Mouse (Mus musculus) cerebellum, adult 2 months (tissue): Measurements from ENCODE around the gene Adora2a. TPM values are rescaled to one million over a fixed set of nuclear protein-coding genes. Genes with fewer than 3 reads are reported as not detected.
"Not testable (repeated sequence)": the region's sequence is repeated elsewhere in the genome, so short reads cannot be mapped to it uniquely, and the experiment has no call there.

Source experiments
- DNase-seq, 2 experiments: peaks; one replicate each; pipeline ENCODE4 v3.0.0; 2021
- H3K27ac ChIP-seq: fragments of 200-500 bp; 2 replicates; pipeline ENCODE4 v1.5.1; 2012; ENCODE audit warnings: low read length, control low read depth, inconsistent platforms; ENCODE audit not compliant: insufficient read depth
- H3K27me3 ChIP-seq: fragments of 200-500 bp; 2 replicates; pipeline ENCODE4 v1.6.1; 2012; ENCODE audit warnings: inconsistent platforms, mild to moderate bottlenecking, low read length, moderate library complexity; ENCODE audit not compliant: control insufficient read depth, insufficient read depth
- H3K4me1 ChIP-seq: fragments of 200-500 bp; 2 replicates; pipeline ENCODE4 v1.6.1; 2011; ENCODE audit warnings: low read length; ENCODE audit not compliant: control insufficient read depth, insufficient read depth
- H3K4me3 ChIP-seq: fragments of 200-500 bp; replicated peaks from 2 replicates; pipeline ENCODE3; 2011; ENCODE audit warnings: mild to moderate bottlenecking, low read depth, low read length, control low read depth; ENCODE audit not compliant: insufficient read depth
- CTCF ChIP-seq: fragments of 200-500 bp; IDR thresholded peaks from 2 replicates; pipeline ENCODE4 v1.5.1; 2011; ENCODE audit warnings: low read depth, mild to moderate bottlenecking, control low read depth, low read length, moderate library complexity, borderline replicate concordance; ENCODE audit not compliant: insufficient read depth
- POLR2A ChIP-seq: fragments of 200-500 bp; IDR thresholded peaks from 2 replicates; pipeline ENCODE4 v1.6.1; 2011; ENCODE audit warnings: low read length, control low read depth, borderline replicate concordance; ENCODE audit not compliant: insufficient read depth
- WGBS: fragments of 180-500 bp; shearing (Covaris S2); methylation state at CpG from one replicate; pipeline ENCODE4 v1.1.7; 2018; 5-methylcytosine and 5-hydroxymethylcytosine counted together
- polyA plus RNA-seq: library from polyadenylated mRNA; depleted of rRNA; stranded (reverse); fragments of >200 nt; gene quantifications from 2 replicates; pipeline ENCODE4 v1.2.3, GENCODE M21; 2012

Adora2a gene
- polyA plus RNA-seq, 1 experiment, result 2.5 TPM

GRCm38 (mm10) chr10:75291338-75291737 is 25.3 kb upstream of the Adora2a start:
- DNase-seq, result no peak
- 80% methylated on average over 1 of the region's 1 CpGs for WGBS
- no peak overlapping the region for H3K27ac ChIP-seq
- H3K4me1 ChIP-seq, result no peaks in the 10 kb centered on the region
- no peaks in the 10 kb centered on the region for H3K27me3 ChIP-seq
- TF ChIP-seq POLR2A, result no peak
- TF ChIP-seq CTCF, result no peak
- H3K4me3 ChIP-seq, result no peak overlapping the region

DNA sequence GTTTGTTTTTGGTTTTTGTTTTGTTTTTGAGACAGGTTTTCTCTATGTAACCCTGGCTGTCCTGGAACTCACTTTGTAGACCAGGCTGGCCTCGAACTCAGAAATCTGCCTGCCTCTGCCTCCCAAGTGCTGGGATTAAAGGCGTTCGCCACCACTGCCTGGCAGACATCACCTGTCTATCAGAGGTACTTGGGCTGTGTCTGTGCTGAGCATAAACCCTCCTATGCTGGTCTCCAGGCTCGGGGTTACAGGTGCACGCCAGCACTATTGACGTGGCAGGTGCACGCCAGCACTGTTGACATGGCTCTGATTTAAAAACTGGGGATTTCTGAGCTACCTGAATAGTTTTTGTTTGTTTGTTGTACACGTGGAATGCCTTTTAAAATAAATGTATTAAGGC is 24.5 kb upstream of the Adora2a start:
- peak in 1 of 2 experiments; percentile 4 for DNase-seq
- 92% methylated on average over 8 of the region's 8 CpGs for WGBS
- H3K4me3 ChIP-seq, H3K4me1 ChIP-seq, H3K27ac ChIP-seq, H3K27me3 ChIP-seq: not testable (repeated sequence)

GRCm38 (mm10) chr10:75293288-75293687 is 23.4 kb upstream of the Adora2a start:
- H3K4me1 ChIP-seq, result no peaks in the 10 kb centered on the region
- WGBS, result 88% methylated on average over 3 of the region's 3 CpGs
- no peak overlapping the region for H3K4me3 ChIP-seq

GRCm38 (mm10) chr10:75294362-75294761 is 22.3 kb upstream of the Adora2a start:
- TF ChIP-seq CTCF (no peak), POLR2A (no peak)
- peaks cover 2% of the 10 kb centered on the region; the same call in 1 of the 2 replicates for H3K4me1 ChIP-seq
- no peaks in the 10 kb centered on the region for H3K27me3 ChIP-seq
- H3K4me3 ChIP-seq, result no peak overlapping the region
- H3K27ac ChIP-seq, result no peak overlapping the region
- no peak for DNase-seq
- whole genome bisulfite sequencing, result 89% methylated on average over 4 of the region's 4 CpGs

More at GRCm38 (mm10) chr10:75293288-75293687, 23.4 kb upstream of the Adora2a start:
- Histone ChIP-seq H3K27me3 (no peaks in the 10 kb centered on the region), H3K27ac (no peak overlapping the region)
- DNase-seq, result no peak
- no peak for TF ChIP-seq POLR2A
- no peak for TF ChIP-seq CTCF

DNA sequence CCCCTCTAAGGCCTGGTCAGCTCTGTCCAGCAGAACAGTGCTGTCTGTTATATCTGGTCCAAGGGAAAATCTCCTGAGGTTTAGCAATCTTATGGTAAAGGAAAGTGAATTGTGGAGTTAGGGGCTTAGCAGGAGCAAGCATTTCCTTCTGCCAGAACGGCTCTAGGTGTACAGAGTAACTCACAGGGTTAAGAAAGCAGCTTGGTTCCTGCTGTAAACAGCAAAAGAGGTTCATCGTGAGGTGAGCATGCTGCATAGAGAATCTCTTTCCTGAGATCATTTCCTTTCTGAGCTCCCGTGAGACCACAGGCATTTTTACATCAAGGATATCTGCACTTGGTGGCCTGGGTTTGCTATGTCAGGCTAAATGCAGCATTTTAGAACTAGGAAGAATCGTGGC is 21.8 kb upstream of the Adora2a start:
- no peaks in the 10 kb centered on the region for H3K27me3 ChIP-seq
- whole genome bisulfite sequencing, result 89% methylated on average over 4 of the region's 4 CpGs
- H3K4me1 ChIP-seq, result peaks cover 5% of the 10 kb centered on the region; the same call in 1 of the 2 replicates
- TF ChIP-seq POLR2A, result no peak
- no peak for TF ChIP-seq CTCF
- no peak for DNase-seq
- no peak overlapping the region for H3K27ac ChIP-seq
- H3K4me3 ChIP-seq, result no peak overlapping the region

DNA sequence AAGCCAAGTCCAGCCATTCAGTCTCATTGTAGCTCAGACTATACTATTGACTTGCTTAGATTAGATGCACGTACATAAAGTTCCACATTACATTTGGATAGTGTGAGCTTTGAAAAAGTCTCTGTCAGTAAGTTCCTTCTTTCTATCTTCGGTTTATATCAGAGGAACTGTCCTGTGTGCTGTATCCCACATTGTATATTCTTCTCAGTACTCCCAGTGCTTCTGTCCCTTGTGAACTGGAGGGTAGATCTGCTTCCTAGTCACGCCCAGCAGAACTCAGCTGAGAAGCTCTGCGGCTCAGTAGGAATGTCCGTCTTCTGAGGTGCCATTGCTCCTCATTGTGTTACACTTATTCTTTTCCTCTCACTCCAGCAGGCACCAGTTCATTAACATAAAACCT is 18.1 kb upstream of the Adora2a start:
- no peak for TF ChIP-seq POLR2A
- no peak for TF ChIP-seq CTCF
- no peak overlapping the region for H3K27ac ChIP-seq
- no peaks in the 10 kb centered on the region for H3K27me3 ChIP-seq
- no peak for DNase-seq
- H3K4me1 ChIP-seq, result peaks cover 27% of the 10 kb centered on the region
- 91% methylated on average over 5 of the region's 5 CpGs for WGBS
- H3K4me3 ChIP-seq, result no peak overlapping the region

DNA sequence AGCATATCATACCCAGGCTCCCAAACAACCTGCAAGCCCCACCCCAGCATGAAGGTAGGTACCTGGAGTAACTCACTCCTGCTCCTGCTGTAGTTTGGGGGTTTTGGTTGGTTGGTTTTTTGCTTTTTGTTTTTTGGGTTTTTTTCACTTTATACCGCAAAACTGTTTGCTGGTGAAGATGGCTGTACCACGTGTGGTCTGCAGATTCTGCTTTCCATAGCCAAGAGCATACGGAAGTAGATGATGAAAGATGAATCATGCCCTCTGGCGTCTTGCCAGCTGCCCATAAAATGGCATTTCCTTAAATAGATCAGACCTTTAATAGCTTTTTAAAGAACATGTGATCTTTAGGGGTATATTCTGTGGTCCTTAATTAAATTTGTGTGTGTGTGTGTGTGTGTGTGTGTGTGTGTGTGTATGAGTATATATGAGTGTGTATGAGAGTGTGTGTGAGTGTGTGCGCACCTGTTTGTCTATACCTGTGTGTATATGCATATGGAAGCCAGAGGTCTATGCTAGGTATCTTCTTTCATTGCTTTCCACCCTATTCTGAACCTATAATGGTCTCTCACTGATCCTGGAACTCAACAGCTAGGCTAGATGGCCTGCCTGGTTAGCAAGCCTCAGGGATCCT is 16.8 kb upstream of the Adora2a start:
- no peak overlapping the region for H3K4me3 ChIP-seq
- peak; percentile 66 to 81 for DNase-seq
- TF ChIP-seq POLR2A, result no peak
- TF ChIP-seq CTCF, result no peak
- WGBS, result 32% methylated on average over 5 of the region's 5 CpGs
- no peaks in the 10 kb centered on the region for H3K27me3 ChIP-seq
- H3K27ac ChIP-seq, result peak overlapping the region; percentile 23; the same call in 1 of the 2 replicates
- H3K4me1 ChIP-seq, result peaks cover 37% of the 10 kb centered on the region

GRCm38 (mm10) chr10:75301195-75301806 is 15.4 kb upstream of the Adora2a start:
- TF ChIP-seq POLR2A, result no peak
- TF ChIP-seq CTCF, result no peak
- H3K4me1 ChIP-seq, result peaks cover 37% of the 10 kb centered on the region
- H3K27ac ChIP-seq, result no peak overlapping the region
- no peak for DNase-seq
- H3K4me3 ChIP-seq, result no peak overlapping the region
- no peaks in the 10 kb centered on the region for H3K27me3 ChIP-seq
- 74% methylated on average over 12 of the region's 12 CpGs for WGBS
